Comparison of ENCODE assay signal across 18 mouse cellular contexts in genomic region chr10:105199515-105199914, GRCm38 (mm10).
A peak's percentile ranks its signal among the peaks of the same experiment; 100 is the strongest.
DNase-seq lines count a peak whose midpoint lies in the region; ATAC-seq lines count a peak whose summit lies in the region.
"Had no signal": no experiment of that assay in that cellular context is flagged by ENCODE, and none has a peak within 500 bp of the region (broad histone marks: within the 10 kb centered on the region; RNA-seq: fewer than 3 reads in every experiment).

No protein-coding gene starts in this region.

- intact Hi-C loops in left cerebral cortex, postnatal 36 days (cut with DNase I) = loop anchor here (10.0 kb wide), 1 partner anchor 375 kb away; the partner anchor contains the start of gene Tmtc2

- ATAC-seq in forebrain, embryonic 12.5 days (ENCODE audit: low FRiP score) = no peak
- ATAC-seq in forebrain, embryonic 15.5 days (replicated peaks) = no peak
- ATAC-seq in midbrain, embryonic 16.5 days = no peak
- no peak; the same call in 1 of the 2 replicates for ATAC-seq in hindbrain, embryonic 12.5 days (ENCODE audit: low FRiP score)
- ATAC-seq in midbrain, embryonic 12.5 days (ENCODE audit: low FRiP score, low read depth) = no peak
- ATAC-seq: forebrain, postnatal 0 days had no signal

- peaks cover 10% of the 10 kb centered on the region for H3K4me1 ChIP-seq in forebrain, embryonic 12.5 days
- peaks cover 9% of the 10 kb centered on the region for H3K4me1 ChIP-seq in forebrain, embryonic 15.5 days
- H3K4me1 ChIP-seq in midbrain, embryonic 10.5 days = peaks cover 26% of the 10 kb centered on the region
- H3K4me1 ChIP-seq in midbrain, embryonic 16.5 days (ENCODE audit: control insufficient read depth, insufficient read depth, low read length) = no peaks in the 10 kb centered on the region
- H3K4me1 ChIP-seq in hindbrain, embryonic 12.5 days = peaks cover 9% of the 10 kb centered on the region
- peaks cover 9% of the 10 kb centered on the region for H3K4me1 ChIP-seq in midbrain, embryonic 12.5 days
- H3K4me1 ChIP-seq: embryonic facial prominence, embryonic 12.5 days; heart, embryonic 12.5 days had no signal

- 53% methylated on average over 5 of the region's 5 CpGs for WGBS in forebrain, embryonic 12.5 days
- WGBS in forebrain, embryonic 15.5 days = 55% methylated on average over 5 of the region's 5 CpGs
- 58% methylated on average over 5 of the region's 5 CpGs for WGBS in midbrain, embryonic 10.5 days
- WGBS in midbrain, embryonic 16.5 days = 36% methylated on average over 5 of the region's 5 CpGs
- WGBS in hindbrain, embryonic 12.5 days = 36% methylated on average over 5 of the region's 5 CpGs
- WGBS in midbrain, embryonic 12.5 days = 50% methylated on average over 5 of the region's 5 CpGs

- peak overlapping the region; percentile 31; the same call in 1 of the 2 replicates for H3K27ac ChIP-seq in forebrain, embryonic 12.5 days
- no peak overlapping the region for H3K27ac ChIP-seq in forebrain, embryonic 15.5 days (replicated peaks)
- peak overlapping the region; percentile 78 for H3K27ac ChIP-seq in midbrain, embryonic 10.5 days (replicated peaks)
- H3K27ac ChIP-seq in midbrain, embryonic 16.5 days (ENCODE audit: low read length) = no peak overlapping the region
- H3K27ac ChIP-seq in hindbrain, embryonic 12.5 days = peak overlapping the region; percentile 49; the same call in 1 of the 2 replicates
- H3K27ac ChIP-seq in midbrain, embryonic 12.5 days (replicated peaks) = peak overlapping the region; percentile 43
- H3K27ac ChIP-seq: embryonic facial prominence, embryonic 12.5 days; gastrocnemius, adult 2 months; hindbrain, embryonic 15.5 days had no signal

- peak; percentile 13 for DNase-seq in midbrain, embryonic 10.5 days (ENCODE audit: low spot score)
- DNase-seq in right cerebral cortex, postnatal 14 days = no peak
- no peak for DNase-seq in left cerebral cortex, postnatal 36 days (ENCODE audit: low spot score in 2 of 2)
- DNase-seq: adrenal gland, postnatal 10 days; cerebellum, adult 11-12 months; cerebellum, adult 9-10 months; cerebellum, postnatal 25 days; forebrain, postnatal 0 days; gastrocnemius, adult 2 months; gastrocnemius, postnatal 25 days had no signal

- no peaks in the 10 kb centered on the region for H3K9me3 ChIP-seq in forebrain, embryonic 12.5 days
- no peaks in the 10 kb centered on the region for H3K9me3 ChIP-seq in forebrain, embryonic 15.5 days
- H3K9me3 ChIP-seq in midbrain, embryonic 10.5 days (replicated peaks) = no peaks in the 10 kb centered on the region
- no peaks in the 10 kb centered on the region for H3K9me3 ChIP-seq in midbrain, embryonic 16.5 days (replicated peaks; ENCODE audit: control insufficient read depth, low read length, poor library complexity, severe bottlenecking)
- H3K9me3 ChIP-seq in hindbrain, embryonic 12.5 days (replicated peaks) = no peaks in the 10 kb centered on the region
- H3K9me3 ChIP-seq in midbrain, embryonic 12.5 days = no peaks in the 10 kb centered on the region
- H3K9me3 ChIP-seq: embryonic facial prominence, embryonic 12.5 days; heart, embryonic 12.5 days; hindbrain, embryonic 15.5 days had no signal

- H3K36me3 ChIP-seq in forebrain, embryonic 12.5 days (replicated peaks) = no peaks in the 10 kb centered on the region
- H3K36me3 ChIP-seq in forebrain, embryonic 15.5 days = no peaks in the 10 kb centered on the region
- H3K36me3 ChIP-seq in midbrain, embryonic 10.5 days = no peaks in the 10 kb centered on the region
- no peaks in the 10 kb centered on the region for H3K36me3 ChIP-seq in midbrain, embryonic 16.5 days (ENCODE audit: control insufficient read depth, insufficient read depth, low read length)
- H3K36me3 ChIP-seq in hindbrain, embryonic 12.5 days = no peaks in the 10 kb centered on the region
- H3K36me3 ChIP-seq in midbrain, embryonic 12.5 days = no peaks in the 10 kb centered on the region
- H3K36me3 ChIP-seq: embryonic facial prominence, embryonic 12.5 days; heart, embryonic 12.5 days; hindbrain, embryonic 15.5 days had no signal

- no peak overlapping the region for H3K9ac ChIP-seq in forebrain, embryonic 12.5 days
- no peak overlapping the region for H3K9ac ChIP-seq in forebrain, embryonic 15.5 days (replicated peaks)
- no peak overlapping the region for H3K9ac ChIP-seq in midbrain, embryonic 16.5 days (ENCODE audit: low read depth, low read length)
- H3K9ac ChIP-seq in hindbrain, embryonic 12.5 days = no peak overlapping the region
- no peak overlapping the region for H3K9ac ChIP-seq in midbrain, embryonic 12.5 days (replicated peaks)
- H3K9ac ChIP-seq: embryonic facial prominence, embryonic 12.5 days; forebrain, postnatal 0 days; heart, embryonic 12.5 days; hindbrain, embryonic 15.5 days had no signal

- no peak overlapping the region for H3K4me3 ChIP-seq in forebrain, embryonic 12.5 days (replicated peaks)
- H3K4me3 ChIP-seq in forebrain, embryonic 15.5 days = no peak overlapping the region
- no peak overlapping the region for H3K4me3 ChIP-seq in midbrain, embryonic 10.5 days
- H3K4me3 ChIP-seq in midbrain, embryonic 16.5 days (ENCODE audit: low read depth, low read length) = no peak overlapping the region
- no peak overlapping the region for H3K4me3 ChIP-seq in hindbrain, embryonic 12.5 days
- H3K4me3 ChIP-seq in midbrain, embryonic 12.5 days = no peak overlapping the region
- H3K4me3 ChIP-seq: embryonic facial prominence, embryonic 12.5 days; gastrocnemius, adult 2 months; heart, embryonic 12.5 days; hindbrain, embryonic 15.5 days had no signal

- H3K27me3 ChIP-seq in forebrain, embryonic 12.5 days = no peaks in the 10 kb centered on the region
- H3K27me3 ChIP-seq in forebrain, embryonic 15.5 days = no peaks in the 10 kb centered on the region
- H3K27me3 ChIP-seq in midbrain, embryonic 10.5 days (ENCODE audit: low read depth, poor library complexity, severe bottlenecking) = no peaks in the 10 kb centered on the region
- no peaks in the 10 kb centered on the region for H3K27me3 ChIP-seq in midbrain, embryonic 16.5 days (ENCODE audit: control insufficient read depth, insufficient read depth, low read depth, low read length)
- H3K27me3 ChIP-seq in hindbrain, embryonic 12.5 days = no peaks in the 10 kb centered on the region
- H3K27me3 ChIP-seq in midbrain, embryonic 12.5 days = no peaks in the 10 kb centered on the region
- H3K27me3 ChIP-seq: embryonic facial prominence, embryonic 12.5 days; heart, embryonic 12.5 days; hindbrain, embryonic 15.5 days had no signal

- no peak overlapping the region for H3K4me2 ChIP-seq in forebrain, embryonic 12.5 days
- H3K4me2 ChIP-seq in forebrain, embryonic 15.5 days (replicated peaks) = no peak overlapping the region
- H3K4me2 ChIP-seq in midbrain, embryonic 16.5 days (ENCODE audit: low read length) = no peak overlapping the region
- H3K4me2 ChIP-seq in hindbrain, embryonic 12.5 days (replicated peaks) = no peak overlapping the region
- no peak overlapping the region for H3K4me2 ChIP-seq in midbrain, embryonic 12.5 days (replicated peaks)
- H3K4me2 ChIP-seq: embryonic facial prominence, embryonic 12.5 days; heart, embryonic 12.5 days; hindbrain, embryonic 15.5 days had no signal

Comparison
In these comparisons a context has a peak if more than half of its experiments do, and no peak if none do; other contexts are left out.
1. H3K27ac ChIP-seq: peak in forebrain, embryonic 12.5 days (single experiment), midbrain, embryonic 10.5 days (single experiment), hindbrain, embryonic 12.5 days (single experiment) and midbrain, embryonic 12.5 days (single experiment); none in forebrain, embryonic 15.5 days (single experiment) and midbrain, embryonic 16.5 days (single experiment).